Mouse (Mus musculus) c-Kit-positive CD71-positive TER-119-negative erythroid progenitor cells, embryonic 14.5 days (primary cell): ENCODE results near the gene Abca7.
A peak's percentile ranks its signal among the peaks of the same experiment; 100 is the strongest.
"Not testable (repeated sequence)": the region's sequence is repeated elsewhere in the genome, so short reads cannot be mapped to it uniquely, and the experiment has no call there.

ENCODE experiments used
- DNase-seq: peaks from one replicate; pipeline ENCODE4 v3.0.0-alpha.2; 2013; ENCODE audit warnings: low read depth

Abca7 gene

DNA sequence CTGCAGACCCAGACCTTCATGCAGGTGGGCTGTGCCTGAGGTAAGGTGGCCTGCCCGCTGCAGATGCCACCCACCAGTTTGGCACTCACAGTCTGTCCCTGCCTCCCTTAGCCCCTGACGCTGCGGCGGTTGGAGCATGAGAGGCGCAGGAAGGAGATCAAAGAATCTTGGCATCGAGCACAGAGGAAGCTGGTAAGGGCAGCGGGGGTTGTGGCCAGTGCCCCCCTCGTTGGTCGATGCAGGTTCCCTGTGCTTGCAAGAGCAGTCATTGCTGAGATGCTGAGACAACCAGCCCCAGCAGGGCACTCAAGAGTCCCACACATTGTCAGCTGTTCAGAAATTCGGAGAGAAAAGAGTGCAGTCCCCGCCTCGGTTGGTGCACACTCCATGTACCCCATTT is 25.9 kb downstream of the Abca7 start:
- no peak for DNase-seq

DNA sequence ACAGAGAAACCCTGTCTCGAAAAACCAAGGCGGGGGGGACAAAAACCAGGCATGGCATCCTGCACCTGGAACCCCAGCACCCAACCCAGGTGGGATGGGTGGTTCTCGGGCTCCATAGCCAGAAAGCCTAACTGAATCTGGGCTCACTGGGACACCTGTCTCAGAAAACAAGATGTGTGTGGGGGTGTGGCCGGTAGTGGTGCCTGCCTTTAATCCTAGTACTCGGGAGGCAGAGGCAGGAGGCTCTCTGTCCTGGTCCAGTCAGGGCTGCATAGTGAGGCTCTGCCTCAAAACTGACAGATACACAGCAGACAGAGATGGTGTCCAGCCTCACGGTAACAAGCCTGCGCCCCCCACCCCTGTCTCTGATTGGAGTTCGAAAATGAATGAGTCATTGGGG is 26.5 kb downstream of the Abca7 start:
- no peak for DNase-seq

DNA sequence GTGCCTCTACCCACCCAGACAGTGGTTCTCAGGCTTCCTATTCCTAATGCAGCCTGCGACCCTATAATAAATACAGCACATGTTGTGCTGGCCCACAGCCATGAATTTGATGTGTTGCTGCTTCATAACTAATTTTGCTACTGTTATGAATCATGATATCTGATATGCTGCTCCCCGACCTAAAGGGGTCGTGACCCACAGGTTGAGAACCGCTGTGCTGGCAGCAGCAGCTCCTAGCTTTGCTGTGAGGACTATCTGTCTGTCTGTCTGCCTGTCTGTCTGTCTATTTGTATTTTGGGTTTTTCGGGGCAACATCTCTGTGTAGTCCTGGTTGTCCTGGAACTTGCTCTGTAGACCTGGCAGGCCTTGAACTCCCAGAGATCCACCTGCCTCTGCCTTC is 27.5 kb downstream of the Abca7 start:
- no peak for DNase-seq

DNA sequence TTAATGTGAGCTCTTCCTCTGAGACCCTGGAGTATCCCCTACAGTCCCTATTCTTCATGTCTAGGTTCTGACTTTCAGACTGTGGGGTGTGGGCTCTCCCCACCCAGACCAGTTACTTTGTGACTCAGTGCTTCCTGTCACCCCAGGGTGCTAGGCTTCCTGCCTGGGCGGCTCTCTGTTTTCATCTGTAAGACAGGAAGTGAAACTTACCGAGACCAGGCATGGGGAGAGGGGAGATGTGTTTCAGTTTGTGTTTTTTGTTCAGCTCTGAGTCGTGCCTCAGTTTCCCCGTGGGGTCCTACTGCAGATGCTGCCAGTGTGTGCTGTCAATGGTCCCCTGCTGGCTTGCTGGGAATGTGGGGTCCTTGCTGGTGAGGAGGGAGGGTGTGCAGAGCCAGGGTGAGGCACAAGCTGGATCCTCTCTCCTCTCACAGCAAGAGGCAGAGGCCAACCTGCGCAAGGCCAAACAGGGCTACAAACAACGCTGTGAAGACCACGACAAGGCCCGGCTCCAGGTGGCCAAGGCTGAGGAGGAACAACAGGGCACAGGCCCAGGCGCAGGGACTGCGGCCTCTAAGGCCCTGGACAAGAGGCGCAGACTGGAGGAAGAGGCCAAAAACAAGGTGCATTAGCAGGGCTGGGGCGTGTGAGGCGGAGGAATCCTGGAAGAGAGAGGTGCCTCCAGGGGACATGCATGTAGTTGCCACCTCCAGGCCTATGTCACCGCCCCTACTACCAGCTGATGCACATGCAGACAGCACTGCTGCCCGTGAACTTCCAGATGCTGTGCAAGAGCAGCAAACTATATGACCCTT is 28.1 kb downstream of the Abca7 start:
- no peak for DNase-seq

DNA sequence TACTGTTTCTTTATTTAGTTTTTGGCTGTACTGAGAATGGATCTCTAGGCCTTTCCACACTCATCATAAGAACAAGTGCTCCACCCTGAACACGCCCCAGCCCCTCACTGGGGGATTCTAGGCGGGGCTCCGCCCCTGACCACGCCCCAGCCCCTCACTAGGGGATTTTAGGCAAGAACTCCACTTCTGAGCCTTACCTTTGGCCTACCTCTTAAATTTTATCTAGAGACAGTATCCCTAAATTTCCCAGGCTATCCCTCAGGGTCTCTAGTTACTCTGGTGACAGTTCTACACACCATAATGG is 28.7 kb downstream of the Abca7 start:
- no peak for DNase-seq

DNA sequence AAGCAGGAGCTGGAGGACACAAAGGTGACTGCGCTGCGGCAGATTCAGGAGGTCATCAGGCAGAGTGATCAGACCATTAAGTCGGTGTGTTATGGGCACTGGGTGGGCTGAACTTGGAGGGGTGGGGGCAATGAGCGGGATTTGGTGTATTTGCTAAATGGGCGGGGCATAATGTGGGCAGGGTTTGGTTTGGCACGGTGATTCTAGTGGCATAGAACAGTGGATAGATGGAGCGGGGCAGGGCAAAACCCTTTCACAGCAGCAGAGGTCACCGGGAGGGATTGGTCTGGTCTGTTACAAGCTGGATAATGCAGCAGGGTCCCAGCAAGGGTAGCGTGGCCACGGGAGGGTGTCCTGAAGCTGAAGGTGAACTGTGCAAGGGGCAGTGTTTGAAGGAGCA is 29.2 kb downstream of the Abca7 start:
- DNase-seq, result no peak

DNA sequence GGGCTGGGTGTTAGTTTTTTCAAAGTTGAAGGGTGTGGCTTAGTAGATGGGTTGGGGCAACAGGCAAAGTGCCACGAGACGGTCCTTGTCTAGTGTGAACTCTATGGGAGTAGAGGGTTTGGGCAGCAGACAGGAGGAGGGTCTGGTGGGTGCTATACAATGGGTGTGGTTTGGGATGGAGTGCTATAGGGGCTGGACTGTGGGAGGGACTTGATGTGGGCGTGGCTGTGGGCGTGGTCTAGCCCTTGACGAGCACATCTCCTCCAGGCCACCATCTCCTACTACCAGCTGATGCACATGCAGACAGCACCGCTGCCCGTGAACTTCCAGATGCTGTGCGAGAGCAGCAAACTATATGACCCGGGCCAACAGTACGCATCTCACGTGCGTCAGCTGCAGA is 29.6 kb downstream of the Abca7 start:
- no peak for DNase-seq

DNA sequence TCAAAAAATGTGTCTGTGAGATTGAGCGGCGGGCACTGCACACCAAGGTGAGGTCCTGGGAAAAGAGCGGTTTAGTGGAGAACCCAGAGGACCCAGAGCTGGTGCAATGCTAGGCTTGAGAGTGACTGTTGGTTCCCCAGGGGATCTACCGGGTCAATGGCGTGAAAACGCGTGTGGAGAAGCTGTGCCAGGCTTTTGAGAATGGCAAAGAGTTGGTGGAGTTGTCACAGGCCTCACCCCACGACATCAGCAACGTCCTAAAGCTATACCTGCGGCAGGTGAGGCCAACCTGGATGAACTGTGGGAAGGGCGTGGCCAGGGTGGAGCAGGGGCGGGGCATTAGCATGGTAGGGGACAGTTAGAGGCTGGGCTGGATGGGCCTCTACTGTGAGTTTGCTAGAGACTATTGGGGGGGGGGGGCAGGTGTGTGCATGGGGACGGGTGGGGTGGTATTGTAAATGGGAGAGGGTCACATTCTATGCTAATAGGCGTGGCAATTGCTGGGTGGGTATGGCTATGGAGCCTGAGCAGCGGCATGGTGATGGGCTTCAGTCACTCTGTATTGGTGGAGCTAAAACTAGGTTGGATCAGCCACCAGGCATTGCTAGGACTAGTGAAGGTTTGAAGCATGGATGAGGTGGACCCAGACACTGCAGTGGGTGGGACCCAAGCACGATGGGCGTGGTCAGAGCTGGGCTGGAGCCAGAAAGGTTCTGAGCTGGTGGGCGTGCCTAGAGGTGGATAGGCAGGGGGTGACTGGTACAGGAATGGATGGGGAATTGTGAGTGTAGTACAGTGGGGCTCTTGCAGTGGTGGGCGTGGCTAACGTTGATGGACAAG is 31.6 kb downstream of the Abca7 start:
- no peak for DNase-seq

DNA sequence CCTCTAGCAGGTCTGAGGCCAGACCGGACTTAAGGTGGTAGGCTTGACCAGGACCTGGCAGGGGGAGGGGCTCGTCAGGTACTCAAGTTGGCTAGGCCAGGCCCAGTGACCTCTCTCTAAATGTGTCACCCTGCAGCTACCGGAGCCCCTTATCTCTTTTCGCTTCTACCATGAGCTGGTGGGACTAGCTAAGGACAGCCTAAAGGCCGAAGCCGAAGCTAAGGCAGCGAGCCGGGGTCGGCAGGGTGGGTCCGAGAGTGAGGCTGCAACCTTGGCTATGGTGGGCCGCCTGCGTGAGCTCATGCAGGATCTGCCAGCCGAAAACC is 32.2 kb downstream of the Abca7 start:
- no peak for DNase-seq

DNA sequence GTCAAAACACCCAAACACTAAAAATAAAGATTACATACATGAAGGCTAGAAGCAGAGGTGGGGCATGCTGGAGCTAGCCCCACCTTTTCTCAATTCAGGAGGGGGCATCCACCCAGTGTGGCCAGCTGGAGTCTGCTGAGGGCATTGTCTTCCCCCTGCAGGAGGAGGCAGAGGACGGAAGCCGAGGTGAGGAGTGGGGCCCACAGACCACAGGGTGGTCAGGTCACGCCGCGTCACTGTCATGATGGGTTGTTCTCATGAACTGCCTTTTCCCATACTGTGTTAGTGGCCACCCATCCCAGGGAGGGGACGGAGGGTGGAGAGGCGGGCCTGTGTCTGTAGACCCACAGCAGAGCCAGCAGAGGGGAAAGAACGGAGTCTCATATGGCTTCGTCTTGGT is 33.9 kb downstream of the Abca7 start:
- no peak for DNase-seq

DNA sequence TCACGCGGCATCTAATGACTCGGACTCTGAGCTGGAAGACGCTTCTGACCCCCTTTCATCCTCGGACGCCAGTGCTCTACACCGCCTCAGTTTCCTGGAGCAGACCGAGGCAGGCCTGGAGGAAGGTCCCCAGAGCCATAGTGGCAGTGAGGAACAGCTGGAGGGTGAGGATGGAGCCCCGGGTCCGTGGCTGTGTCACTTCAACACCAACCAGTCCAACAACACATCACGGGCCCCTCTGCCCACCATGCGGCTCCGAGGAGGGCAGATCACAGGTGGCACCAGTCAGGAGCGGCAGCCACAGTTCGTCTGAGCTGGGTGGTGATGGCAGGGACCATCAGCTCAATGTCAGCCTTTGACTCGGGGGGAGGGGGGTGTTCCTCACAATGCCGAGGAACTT is 34.4 kb downstream of the Abca7 start:
- no peak for DNase-seq

DNA sequence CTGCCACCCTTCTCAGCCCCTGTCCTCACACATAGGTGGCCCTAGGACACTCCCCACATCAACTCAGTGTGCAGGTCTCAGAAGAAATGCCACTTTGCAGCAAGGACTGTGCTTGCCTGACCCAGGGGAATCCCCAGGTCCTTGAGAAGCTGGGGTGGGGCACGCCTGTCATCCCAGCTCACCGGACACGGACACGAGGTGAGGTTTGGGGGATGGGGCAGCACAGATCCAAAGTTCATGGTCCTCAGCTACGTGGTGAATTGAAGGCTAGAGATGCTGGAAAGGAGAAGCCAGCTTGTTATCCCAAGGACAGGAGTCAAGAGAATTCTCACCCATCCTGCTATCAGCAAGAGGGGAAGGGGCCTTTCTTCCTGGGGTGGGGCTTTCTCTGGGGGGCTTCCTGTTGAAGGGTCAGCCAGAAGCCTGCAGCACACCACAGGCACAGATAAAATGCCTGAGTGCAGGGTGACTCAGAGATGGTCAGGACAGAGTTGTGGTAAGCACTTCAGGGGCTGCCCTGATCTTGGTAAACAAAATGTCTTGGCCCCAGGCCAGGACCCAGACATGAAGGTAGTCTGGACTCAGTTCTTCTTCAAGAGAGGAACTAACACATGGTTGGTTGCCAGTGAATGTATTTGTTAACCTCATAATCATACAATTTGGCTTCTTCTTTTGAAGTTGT is 36.6 kb downstream of the Abca7 start:
- DNase-seq, result no peak

DNA sequence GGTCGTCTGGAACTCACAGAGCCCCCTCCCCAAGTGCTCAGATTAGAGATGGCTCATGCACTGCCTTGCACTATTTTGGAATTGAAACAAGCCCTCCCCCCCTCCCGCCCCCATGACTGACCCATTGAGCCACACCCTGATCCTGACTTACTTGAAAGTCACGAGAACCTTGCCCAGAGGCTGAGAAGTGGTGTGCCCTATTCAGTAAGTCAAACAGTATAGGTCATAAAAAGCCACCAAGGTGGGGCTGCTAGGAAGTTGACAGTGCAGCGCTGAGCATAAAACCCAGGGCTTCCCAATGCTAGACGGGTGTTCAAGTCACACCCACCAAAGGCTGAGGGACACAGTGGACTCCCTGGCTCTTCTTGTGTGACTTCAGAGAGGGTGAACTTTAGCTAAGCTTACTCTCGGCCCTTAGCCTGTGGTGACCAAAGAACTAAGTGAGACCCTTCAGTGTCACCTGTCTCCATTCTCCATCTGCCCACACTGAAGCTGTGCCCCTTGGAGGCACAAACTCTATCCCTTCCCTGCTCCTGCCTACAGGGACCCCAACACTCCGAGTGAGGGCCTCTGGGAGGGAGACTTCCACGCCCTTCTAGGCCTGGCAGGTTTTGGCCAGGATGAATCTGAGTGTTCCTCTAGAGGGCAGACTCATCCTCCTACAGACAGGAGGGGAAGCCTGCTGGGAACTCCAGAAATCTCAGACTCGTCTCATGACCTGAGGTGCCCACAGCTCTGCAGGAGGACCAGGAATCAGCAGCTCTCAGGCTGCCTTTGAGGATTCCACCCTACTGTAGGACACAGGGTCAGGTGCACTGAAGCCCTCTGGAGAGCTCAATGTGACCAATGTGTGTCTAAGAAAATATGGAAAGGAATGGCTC is 37.5 kb downstream of the Abca7 start:
- no peak for DNase-seq

DNA sequence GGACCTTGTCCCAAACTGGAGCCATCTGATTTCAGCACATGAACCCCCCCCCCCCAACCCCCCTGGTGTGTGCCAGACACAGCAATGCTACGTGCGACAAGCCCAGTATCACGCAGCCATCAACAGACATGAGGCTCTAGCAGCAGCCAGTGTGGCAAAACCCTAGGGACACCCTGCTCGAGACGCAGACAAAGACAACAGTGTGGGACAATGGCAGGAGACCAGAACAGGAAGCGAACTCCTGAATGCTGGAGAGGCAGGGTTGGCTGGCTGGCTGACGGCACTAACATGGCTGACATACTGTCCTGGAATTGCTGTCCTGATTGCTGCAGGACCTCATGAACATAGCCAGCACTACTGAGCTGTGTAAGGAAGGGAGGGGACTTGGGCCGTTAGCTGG is 38.9 kb downstream of the Abca7 start:
- no peak for DNase-seq

DNA sequence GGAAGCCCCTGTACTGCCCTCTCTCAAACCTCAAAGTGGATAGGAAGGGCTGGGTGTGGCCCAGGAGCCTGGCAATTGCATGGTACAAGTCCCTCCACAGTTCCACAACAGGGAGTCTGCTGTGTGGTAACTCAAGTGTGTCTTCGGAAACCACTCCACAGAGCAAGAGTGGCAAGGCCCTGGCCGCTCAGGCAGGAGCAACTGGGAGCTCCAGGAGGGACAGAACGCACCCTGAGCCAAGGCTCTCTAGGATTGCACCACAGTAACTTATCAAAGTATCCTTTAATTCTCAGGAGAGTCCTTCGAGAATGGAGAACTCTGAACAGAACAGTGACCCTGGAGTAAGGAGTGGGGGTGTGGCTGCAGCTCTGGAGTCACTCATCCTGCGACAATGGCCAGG is 39.4 kb downstream of the Abca7 start:
- DNase-seq, result no peak

DNA sequence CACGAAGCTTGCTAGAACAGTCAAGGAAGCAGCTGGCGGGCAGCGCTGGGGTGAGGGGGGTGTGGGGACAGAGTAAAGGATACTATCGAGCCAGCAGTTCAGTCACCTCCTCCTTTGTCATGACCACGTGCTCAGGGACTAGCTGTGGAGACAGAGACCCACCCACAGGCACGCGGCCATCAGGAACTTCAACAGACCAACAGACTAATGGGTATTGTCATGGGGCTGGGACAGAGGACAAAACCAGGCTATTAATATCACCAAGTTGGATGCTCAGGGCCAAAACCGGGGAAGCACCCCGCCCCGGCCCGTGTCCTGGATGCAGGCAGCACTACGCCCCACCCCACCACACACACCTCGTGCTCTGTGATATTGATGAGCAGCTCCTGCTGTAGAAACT is 40.5 kb downstream of the Abca7 start:
- DNase-seq, result no peak

DNA sequence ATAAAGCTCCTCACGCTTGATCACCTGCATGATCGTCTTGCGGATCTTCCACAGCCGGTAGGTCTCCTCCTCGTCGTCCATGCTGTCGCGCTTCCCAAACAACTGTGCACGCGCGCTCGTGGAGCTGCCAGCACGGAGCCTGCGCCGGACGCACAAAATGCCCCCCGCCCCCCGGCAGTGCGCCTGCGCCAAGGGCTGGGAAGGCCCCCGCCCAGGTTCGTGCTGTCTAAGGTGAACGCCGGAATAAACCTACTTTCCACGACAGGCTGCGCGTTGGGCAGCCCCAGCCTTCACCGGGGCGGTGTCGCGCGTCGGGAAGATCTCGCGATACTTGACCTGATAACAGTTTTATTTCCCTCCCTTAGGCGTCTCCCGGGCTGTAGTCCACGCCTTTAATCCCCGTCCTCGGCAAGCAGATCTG is 43.3 kb downstream of the Abca7 start, which contains the start of gene Polr2e:
Gene Polr2e, minus strand, starts transcription at position 237 of the 421 bp plus-strand sequence.
- DNase-seq, result peak; percentile 95

DNA sequence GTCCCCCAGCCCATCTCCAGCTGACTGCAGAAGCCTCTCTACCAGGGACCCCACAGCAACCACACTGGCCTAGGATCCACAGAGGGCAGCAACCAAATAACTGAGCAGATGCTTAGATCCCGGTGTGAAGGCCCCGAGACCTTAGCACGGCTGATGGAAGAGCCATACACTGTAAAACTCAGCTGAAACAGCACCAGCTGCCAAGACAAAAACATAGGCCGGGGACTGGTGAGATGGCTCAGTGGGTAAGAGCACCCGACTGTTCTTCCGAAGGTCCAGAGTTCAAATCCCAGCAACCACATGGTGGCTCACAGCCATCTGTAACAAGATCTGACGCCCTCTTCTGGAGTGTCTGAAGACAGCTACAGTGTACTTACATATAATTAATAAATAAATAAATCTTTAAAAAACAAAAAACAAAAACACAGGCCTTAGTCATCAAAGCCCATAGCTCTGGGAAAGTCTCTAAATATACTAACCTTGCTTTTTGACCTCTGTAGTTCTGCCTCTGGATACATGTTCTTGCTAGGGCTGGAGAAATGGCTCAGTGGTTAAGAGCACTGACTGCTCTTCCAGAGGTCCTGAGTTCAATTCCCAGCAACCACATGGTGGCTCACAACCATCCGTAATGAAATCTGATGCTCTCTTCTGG is 45.2 kb downstream of the Abca7 start:
- not testable (repeated sequence) for DNase-seq

DNA sequence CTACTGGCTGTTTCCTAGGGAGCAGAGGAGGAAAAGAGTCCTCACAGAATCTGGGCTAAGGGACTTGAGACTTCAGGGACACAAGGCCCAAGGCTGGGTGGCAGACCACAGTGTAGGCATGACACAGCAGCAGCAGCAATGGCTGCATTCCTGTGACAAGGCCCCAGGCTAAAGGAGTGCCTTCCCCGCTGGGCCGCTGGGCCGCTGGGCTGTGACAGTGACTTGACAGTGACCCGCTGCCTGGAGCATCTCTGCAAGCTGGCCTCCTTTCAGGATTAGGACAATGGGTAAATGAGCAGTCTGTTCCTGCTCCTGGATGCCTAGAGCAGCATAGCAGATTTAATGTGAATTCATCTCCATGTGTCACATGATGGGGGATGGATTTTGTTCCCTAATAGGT is 47.8 kb downstream of the Abca7 start:
- no peak for DNase-seq

DNA sequence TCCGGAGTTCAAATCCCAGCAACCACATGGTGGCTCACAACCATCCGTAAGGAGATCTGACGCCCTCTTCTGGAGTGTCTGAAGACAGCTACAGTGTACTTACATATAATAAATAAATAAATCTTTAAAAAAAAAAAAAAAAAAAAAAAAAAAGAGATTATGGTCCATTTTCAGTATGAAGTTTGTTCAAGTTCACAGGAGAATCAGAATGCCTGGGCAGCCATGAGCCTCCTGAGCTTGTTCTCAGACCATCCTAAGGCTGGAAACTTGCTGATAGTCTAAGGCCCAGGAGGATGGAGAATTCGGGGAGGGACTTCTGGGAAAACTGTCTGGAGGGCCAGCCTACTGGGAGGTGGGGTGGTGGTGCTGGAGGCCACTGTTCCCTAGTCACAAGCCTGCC is 49.1 kb downstream of the Abca7 start:
- not testable (repeated sequence) for DNase-seq

DNA sequence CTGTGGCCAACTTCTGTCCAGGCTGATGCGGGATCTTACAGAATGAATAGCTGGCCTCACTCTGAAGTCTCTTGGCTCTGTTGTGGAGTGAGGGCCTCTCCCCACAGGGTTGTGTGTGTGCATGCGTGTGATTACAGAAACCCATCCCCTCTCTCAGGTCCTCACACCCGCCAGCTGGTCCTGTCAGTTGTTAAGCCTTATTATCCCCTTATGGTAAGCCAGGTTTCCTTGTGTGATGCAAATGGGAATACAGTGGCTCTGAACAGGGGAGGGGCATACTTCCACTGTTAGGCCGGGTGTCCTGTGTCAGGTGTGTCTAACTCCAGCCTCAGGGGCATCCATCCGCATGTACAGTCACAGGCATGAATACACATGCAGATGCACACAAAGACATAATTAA is 49.5 kb downstream of the Abca7 start:
- DNase-seq, result no peak
